Mouse (Mus musculus) spleen, postnatal 10 days (tissue): Measurements from ENCODE around the gene Svbp.

ENCODE experiments used
- DNase-seq, 2 experiments: peaks; one replicate each; pipeline ENCODE4 v3.0.0; 2021 to 2022; ENCODE audit warnings: low spot score in 2 of 2

The Svbp gene

DNA sequence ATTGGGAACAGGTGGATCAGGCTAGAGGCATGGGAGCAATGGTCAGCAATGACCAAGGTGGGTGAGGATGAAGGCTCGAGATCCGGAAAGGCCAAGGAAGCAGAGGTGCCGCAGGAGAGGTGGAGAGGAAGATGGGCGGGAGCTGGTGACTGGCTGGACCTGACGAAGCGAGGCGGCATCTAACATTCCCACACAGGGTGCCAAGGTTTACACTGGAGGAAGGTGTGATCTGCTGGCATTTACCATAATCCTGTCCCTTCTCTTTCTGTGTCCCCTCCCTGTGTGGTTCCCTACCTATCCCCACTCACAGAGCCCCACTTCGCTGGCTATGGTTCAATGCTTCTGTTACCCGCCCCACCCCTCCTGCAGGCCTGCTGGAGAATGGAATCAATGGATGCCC lies 50.9 kb downstream of the Svbp start:
- DNase-seq: no peak

- DNase-seq: no peak
Observed at GRCm38 (mm10) chr4:119246688-119247225, 51.7 kb downstream of the Svbp start.

- peak; percentile 47 to 81 for DNase-seq
Observed at GRCm38 (mm10) chr4:119247462-119248235, 52.5 kb downstream of the Svbp start.

DNA sequence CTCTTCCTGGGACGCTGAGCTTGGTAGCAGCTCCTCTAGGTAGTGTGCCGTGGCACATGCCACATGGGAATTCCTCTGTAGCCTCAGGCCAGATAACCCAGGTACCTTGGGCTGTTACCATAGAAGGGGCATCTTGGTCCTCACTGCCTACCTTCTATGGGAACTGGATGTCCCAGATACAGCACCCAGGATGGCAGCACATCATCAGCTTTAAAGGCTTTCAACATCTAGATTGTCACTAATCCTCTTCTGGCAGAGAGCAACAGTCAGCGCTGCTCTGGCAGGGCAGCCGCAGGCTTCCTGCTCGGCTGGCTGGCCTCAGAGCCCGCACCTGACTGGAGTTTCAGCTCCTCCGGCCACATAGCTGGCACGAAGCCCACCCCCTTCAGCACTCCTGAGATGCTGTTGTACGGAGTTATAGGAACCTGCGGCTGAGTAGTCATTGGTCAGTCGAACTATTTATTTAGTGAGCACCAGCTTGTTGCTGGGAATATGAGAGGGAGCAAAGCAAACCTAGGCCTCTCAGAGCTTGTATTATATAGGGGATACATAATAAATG lies 53.4 kb downstream of the Svbp start:
- DNase-seq: no peak
